Mouse (Mus musculus) cortical plate, adult 2 months (tissue): ENCODE measurements around the gene Ppp1r3c.

Experiments
- CTCF ChIP-seq: fragments of 200-500 bp; IDR thresholded peaks from 2 replicates; pipeline ENCODE4 v1.5.1; 2011; ENCODE audit warnings: mild to moderate bottlenecking, control low read depth, low read length; ENCODE audit not compliant: insufficient read depth; ENCODE audit errors: extremely low read depth
- POLR2A ChIP-seq: fragments of 200-500 bp; IDR thresholded peaks from 2 replicates; pipeline ENCODE4 v1.6.1; 2011; ENCODE audit warnings: mild to moderate bottlenecking, low read length, control low read depth; ENCODE audit not compliant: insufficient read depth; ENCODE audit errors: extremely low read depth

- TF ChIP-seq CTCF: no peak
- TF ChIP-seq POLR2A: no peak
Observed at GRCm38 (mm10) chr19:36783179-36783578, 46.7 kb upstream of the Ppp1r3c start.
